Mouse (Mus musculus) midbrain, embryonic 14.5 days (tissue): ENCODE measurements around the gene Mmp9. TPM values are rescaled to one million over a fixed set of nuclear protein-coding genes. Genes with fewer than 3 reads are reported as not detected.

Experiments used
- ATAC-seq: fragments of 200-750 bp; cut with Nextera tagmentation; 2 replicates; pipeline ENCODE4 v1.8.0; 2017; ENCODE audit warnings: moderate number of reproducible peaks, moderate library complexity; ENCODE audit not compliant: low FRiP score, low TSS enrichment
- DNase-seq: peaks from one replicate; pipeline ENCODE4 v3.0.0-alpha.2; 2015
- H3K27ac ChIP-seq: fragments of 300-500 bp; sonication (generic); replicated peaks from 2 replicates; pipeline ENCODE4 v1.5.1; 2014; ENCODE audit warnings: mild to moderate bottlenecking, low read depth, low read length, moderate library complexity
- H3K27me3 ChIP-seq: fragments of 300-500 bp; sonication (generic); 2 replicates; pipeline ENCODE4 v1.6.1; 2014; ENCODE audit warnings: low read length, control low read depth, mixed read lengths; ENCODE audit not compliant: control insufficient read depth, insufficient read depth
- H3K36me3 ChIP-seq: fragments of 300-500 bp; sonication (generic); 2 replicates; pipeline ENCODE4 v1.6.1; 2014; ENCODE audit warnings: low read length, control low read depth; ENCODE audit not compliant: control insufficient read depth, insufficient read depth
- H3K4me1 ChIP-seq: fragments of 300-500 bp; sonication (generic); 2 replicates; pipeline ENCODE4 v1.6.1; 2014; ENCODE audit warnings: mild to moderate bottlenecking, antibody characterized with exemption, low read length, control low read depth; ENCODE audit not compliant: control insufficient read depth, insufficient read depth
- H3K4me2 ChIP-seq: fragments of 300-500 bp; sonication (generic); 2 replicates; pipeline ENCODE4 v1.6.1; 2014; ENCODE audit warnings: mild to moderate bottlenecking, low read length, moderate library complexity
- H3K4me3 ChIP-seq: fragments of 300-500 bp; sonication (generic); replicated peaks from 2 replicates; pipeline ENCODE4 v1.5.1; 2014; ENCODE audit warnings: low read depth, low read length
- H3K9ac ChIP-seq: fragments of 300-500 bp; sonication (generic); replicated peaks from 2 replicates; pipeline ENCODE4 v1.6.1; 2014; ENCODE audit warnings: mild to moderate bottlenecking, low read length, moderate library complexity
- H3K9me3 ChIP-seq: fragments of 300-500 bp; sonication (generic); 2 replicates; pipeline ENCODE4 v1.6.1; 2016; ENCODE audit warnings: low read length, control low read depth, mixed read lengths; ENCODE audit not compliant: control insufficient read depth
- WGBS: fragments of 180-500 bp; shearing (Covaris S2); extraction: QIAGEN DNeasy Blood & Tissue Kit; methylation state at CpG from one replicate; pipeline ENCODE4 v1.1.7; 2014; 5-methylcytosine and 5-hydroxymethylcytosine counted together
- polyA plus RNA-seq: library from polyadenylated mRNA; unstranded; fragments of >200 nt; fragmentation: Nextera tagmentation; extraction: Ambion mirVana; gene quantifications from 2 replicates; pipeline ENCODE4 v1.2.1, GENCODE M21; 2014

The Mmp9 gene
- 29.7 and 29.9 TPM in 2 replicates for polyA plus RNA-seq

GRCm38 (mm10) chr2:164940140-164940830 lies at the start of gene Mmp9:
Gene Mmp9 (plus strand): TSS chr2:164940780.
- Histone ChIP-seq H3K4me2 (no peak within 1 kb of the TSS), H3K27ac (peak within 1 kb of the TSS; percentile 81), H3K27me3 (0 out of 2 replicates have a peak, but pooled peaks cover 4% of the 10 kb centered on the region), H3K4me3 (no peak within 1 kb of the TSS), H3K36me3 (no peaks in the 10 kb centered on the region), H3K4me1 (peaks cover 18% of the 10 kb centered on the region; the same call in 1 of the 2 replicates), H3K9me3 (no peaks in the 10 kb centered on the region), H3K9ac (no peak within 1 kb of the TSS)
- WGBS: 26% methylated on average over 10 of the region's 10 CpGs
- DNase-seq: no peak
- ATAC-seq: no peak

DNA sequence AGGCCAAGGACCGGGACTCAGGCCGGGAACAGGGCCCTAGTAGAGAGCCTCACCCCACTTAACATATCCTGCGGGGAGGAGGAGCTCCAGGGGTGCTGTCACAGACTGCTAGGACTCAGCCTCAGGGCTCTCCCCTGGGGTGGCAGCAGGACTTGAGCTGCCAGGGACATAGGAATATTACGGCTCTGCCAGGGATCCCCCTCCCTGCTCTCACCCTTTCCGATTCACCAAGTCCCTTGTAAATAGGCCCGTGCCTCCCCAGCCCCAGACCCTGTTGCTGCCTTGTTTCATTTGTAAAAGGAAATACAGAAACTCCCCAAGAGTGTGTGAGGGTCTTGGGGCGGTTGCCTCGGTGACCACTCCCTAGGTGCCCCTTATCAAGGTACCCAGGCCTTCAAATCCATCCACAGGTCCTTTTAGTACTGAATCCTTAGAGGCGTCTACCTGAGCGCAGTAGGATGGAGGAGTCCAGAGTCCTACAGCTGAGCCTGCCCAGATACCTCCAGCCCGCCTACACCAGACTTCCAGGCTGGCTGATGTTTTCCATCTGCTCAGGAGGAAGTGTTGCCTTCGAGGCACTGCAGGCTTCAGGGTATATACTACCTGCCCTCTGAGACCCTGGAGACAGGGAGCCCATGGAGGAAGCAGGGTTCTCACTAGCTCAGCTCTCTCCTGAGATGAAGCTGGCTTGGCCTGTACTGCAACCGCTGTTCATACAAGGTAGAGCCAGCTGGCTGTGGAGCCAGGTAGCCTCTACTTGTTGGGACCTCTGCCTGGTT lies 49.3 kb upstream of the Mmp9 start:
- H3K36me3 ChIP-seq: peaks cover 100% of the 10 kb centered on the region
- 92% methylated on average over 13 of the region's 13 CpGs for WGBS
- no peak overlapping the region for H3K4me2 ChIP-seq
- no peak overlapping the region for H3K4me3 ChIP-seq
- H3K27ac ChIP-seq: no peak overlapping the region
- H3K9ac ChIP-seq: no peak overlapping the region
- ATAC-seq (no peak), DNase-seq (no peak)
- no peaks in the 10 kb centered on the region for H3K9me3 ChIP-seq
- no peaks in the 10 kb centered on the region for H3K4me1 ChIP-seq
- H3K27me3 ChIP-seq: no peaks in the 10 kb centered on the region

- WGBS: 85% methylated on average over 15 of the region's 15 CpGs
- no peak for DNase-seq
- H3K9me3 ChIP-seq: no peaks in the 10 kb centered on the region
- no peak overlapping the region for H3K9ac ChIP-seq
- no peak overlapping the region for H3K4me3 ChIP-seq
- no peak overlapping the region for H3K27ac ChIP-seq
- no peak overlapping the region for H3K4me2 ChIP-seq
- no peaks in the 10 kb centered on the region for H3K27me3 ChIP-seq
- H3K4me1 ChIP-seq: no peaks in the 10 kb centered on the region
- ATAC-seq: no peak
- peaks cover 100% of the 10 kb centered on the region for H3K36me3 ChIP-seq
Observed at GRCm38 (mm10) chr2:164891908-164892695, 48.5 kb upstream of the Mmp9 start.

- no peak for ATAC-seq
- no peak overlapping the region for H3K4me3 ChIP-seq
- H3K9ac ChIP-seq: no peak overlapping the region
- no peak overlapping the region for H3K27ac ChIP-seq
- peaks cover 100% of the 10 kb centered on the region for H3K36me3 ChIP-seq
- no peaks in the 10 kb centered on the region for H3K9me3 ChIP-seq
- H3K4me2 ChIP-seq: no peak overlapping the region
- no peaks in the 10 kb centered on the region for H3K27me3 ChIP-seq
- 92% methylated on average over 6 of the region's 6 CpGs for WGBS
- H3K4me1 ChIP-seq: no peaks in the 10 kb centered on the region
- no peak for DNase-seq
Observed at GRCm38 (mm10) chr2:164892696-164893216, 47.8 kb upstream of the Mmp9 start.

DNA sequence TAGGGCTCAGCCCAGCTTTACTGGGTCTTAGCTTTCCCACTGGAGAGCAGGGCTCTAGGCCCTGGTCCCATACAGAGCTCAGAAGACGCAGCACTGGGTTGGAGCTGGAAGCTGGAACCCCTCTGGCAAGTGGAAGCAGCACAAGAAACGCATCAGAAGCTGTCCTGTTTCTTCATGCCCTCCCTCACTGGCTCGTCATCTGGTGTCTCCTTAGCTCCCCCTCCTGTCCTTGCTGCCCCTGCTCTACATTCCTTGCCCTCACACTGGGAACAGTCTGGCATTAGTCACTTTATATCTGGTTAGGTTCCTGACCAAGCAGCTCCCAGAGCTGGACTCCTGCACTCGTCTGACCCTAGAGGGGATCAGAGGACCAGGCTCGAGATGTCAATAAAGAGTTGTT lies 46.5 kb upstream of the Mmp9 start:
- DNase-seq (no peak), ATAC-seq (no peak)
- H3K4me2 ChIP-seq: no peak overlapping the region
- WGBS: 62% methylated on average over 5 of the region's 5 CpGs
- no peaks in the 10 kb centered on the region for H3K9me3 ChIP-seq
- no peak overlapping the region for H3K4me3 ChIP-seq
- peaks cover 100% of the 10 kb centered on the region for H3K36me3 ChIP-seq
- no peak overlapping the region for H3K9ac ChIP-seq
- H3K27ac ChIP-seq: no peak overlapping the region
- no peaks in the 10 kb centered on the region for H3K27me3 ChIP-seq
- no peaks in the 10 kb centered on the region for H3K4me1 ChIP-seq

GRCm38 (mm10) chr2:164894644-164895043 lies 45.9 kb upstream of the Mmp9 start:
- Histone ChIP-seq H3K27me3 (no peaks in the 10 kb centered on the region), H3K4me2 (no peak overlapping the region), H3K36me3 (peaks cover 100% of the 10 kb centered on the region), H3K4me3 (no peak overlapping the region), H3K4me1 (no peaks in the 10 kb centered on the region), H3K27ac (no peak overlapping the region), H3K9me3 (no peaks in the 10 kb centered on the region), H3K9ac (no peak overlapping the region)
- WGBS: 73% methylated on average over 1 of the region's 1 CpGs
- ATAC-seq (no peak), DNase-seq (no peak)

DNA sequence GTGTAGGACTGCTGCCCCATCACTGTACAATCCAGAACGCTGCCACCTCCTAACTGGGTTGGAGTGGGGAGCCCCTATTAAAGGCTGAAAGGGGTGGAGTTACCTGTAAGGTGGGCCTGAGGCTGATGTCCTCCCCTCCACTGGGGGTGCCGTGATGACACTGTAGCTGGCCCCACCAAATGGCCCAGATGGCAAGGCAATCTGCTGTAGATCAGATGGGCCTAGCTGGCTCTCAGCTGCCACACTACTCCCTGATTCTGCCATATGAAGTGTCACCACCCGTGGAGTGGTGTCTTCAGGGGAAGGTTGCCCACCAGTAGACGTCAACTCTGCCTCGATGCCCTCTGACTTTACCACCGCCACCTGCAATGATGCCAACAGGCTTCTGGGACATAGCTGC lies 44.7 kb upstream of the Mmp9 start:
- Histone ChIP-seq H3K27me3 (no peaks in the 10 kb centered on the region), H3K27ac (no peak overlapping the region)
- no peak for ATAC-seq

GRCm38 (mm10) chr2:164898008-164898407 lies 42.6 kb upstream of the Mmp9 start:
- H3K4me1 ChIP-seq: no peaks in the 10 kb centered on the region
- no peak overlapping the region for H3K9ac ChIP-seq
- ATAC-seq (no peak), DNase-seq (no peak)
- H3K9me3 ChIP-seq: no peaks in the 10 kb centered on the region
- no peak overlapping the region for H3K27ac ChIP-seq
- H3K4me2 ChIP-seq: no peak overlapping the region
- 96% methylated on average over 7 of the region's 7 CpGs for WGBS
- no peaks in the 10 kb centered on the region for H3K27me3 ChIP-seq
- no peak overlapping the region for H3K4me3 ChIP-seq
- peaks cover 100% of the 10 kb centered on the region for H3K36me3 ChIP-seq

More for the DNA sequence above, 44.7 kb upstream of the Mmp9 start:
- no peak for DNase-seq
- 97% methylated on average over 6 of the region's 6 CpGs for WGBS
- Histone ChIP-seq H3K9ac (no peak overlapping the region), H3K9me3 (no peaks in the 10 kb centered on the region), H3K36me3 (peaks cover 100% of the 10 kb centered on the region), H3K4me2 (no peak overlapping the region), H3K4me1 (no peaks in the 10 kb centered on the region), H3K4me3 (no peak overlapping the region)
